Mouse (Mus musculus) fibroblast of lung, adult 2 months (primary cell): ENCODE measurements around the gene Hba-x.
"Not testable (repeated sequence)": the region's sequence is repeated elsewhere in the genome, so short reads cannot be mapped to it uniquely, and the experiment has no call there.

Experiments used
- DNase-seq: peaks from one replicate; pipeline ENCODE4 v3.0.0-alpha.2; 2011; ENCODE audit warnings: low read depth

Hba-x gene

GRCm38 (mm10) chr11:32250880-32251763, 25.1 kb upstream of the Hba-x start:
- DNase-seq: no peak

GRCm38 (mm10) chr11:32253121-32253520, 23.1 kb upstream of the Hba-x start:
- DNase-seq: no peak

GRCm38 (mm10) chr11:32256146-32256545, 20.1 kb upstream of the Hba-x start:
- DNase-seq: no peak

- DNase-seq: no peak
Measured at GRCm38 (mm10) chr11:32256566-32256965, 19.6 kb upstream of the Hba-x start.

GRCm38 (mm10) chr11:32262674-32263415, 13.4 kb upstream of the Hba-x start:
- DNase-seq: no peak

- no peak for DNase-seq
Measured at GRCm38 (mm10) chr11:32265117-32265738, 11.0 kb upstream of the Hba-x start.

- DNase-seq: no peak
Measured at GRCm38 (mm10) chr11:32266194-32266593, 10.0 kb upstream of the Hba-x start.

- DNase-seq: no peak
Measured at GRCm38 (mm10) chr11:32266776-32267175, 9.4 kb upstream of the Hba-x start.

GRCm38 (mm10) chr11:32267188-32267884, 8.9 kb upstream of the Hba-x start, which contains the start of gene Nprl3:
TSS of gene Nprl3 (minus strand) at chr11:32267707.
- DNase-seq: peak; percentile 82

- no peak for DNase-seq
Measured at GRCm38 (mm10) chr11:32267964-32268363, 8.2 kb upstream of the Hba-x start.

GRCm38 (mm10) chr11:32268952-32269351, 7.2 kb upstream of the Hba-x start:
- DNase-seq: no peak

GRCm38 (mm10) chr11:32271178-32271577, 5.0 kb upstream of the Hba-x start:
- no peak for DNase-seq

GRCm38 (mm10) chr11:32277736-32278457, 1.7 kb downstream of the Hba-x start:
- DNase-seq: no peak

GRCm38 (mm10) chr11:32278458-32278957, 2.3 kb downstream of the Hba-x start:
- DNase-seq: no peak

GRCm38 (mm10) chr11:32280646-32281045, 4.4 kb downstream of the Hba-x start:
- no peak for DNase-seq

GRCm38 (mm10) chr11:32281416-32282144, 5.4 kb downstream of the Hba-x start:
- no peak for DNase-seq

- not testable (repeated sequence) for DNase-seq
Measured at GRCm38 (mm10) chr11:32283091-32283777, 7.0 kb downstream of the Hba-x start, which contains the start of gene Hba-a1. TSS of gene Hba-a1 (plus strand) at chr11:32283511.

GRCm38 (mm10) chr11:32284582-32284981, 8.4 kb downstream of the Hba-x start:
- not testable (repeated sequence) for DNase-seq

GRCm38 (mm10) chr11:32285031-32285775, 9.0 kb downstream of the Hba-x start:
- DNase-seq: no peak
